Mouse (Mus musculus): ENCODE results near the gene Sestd1.

DNA sequence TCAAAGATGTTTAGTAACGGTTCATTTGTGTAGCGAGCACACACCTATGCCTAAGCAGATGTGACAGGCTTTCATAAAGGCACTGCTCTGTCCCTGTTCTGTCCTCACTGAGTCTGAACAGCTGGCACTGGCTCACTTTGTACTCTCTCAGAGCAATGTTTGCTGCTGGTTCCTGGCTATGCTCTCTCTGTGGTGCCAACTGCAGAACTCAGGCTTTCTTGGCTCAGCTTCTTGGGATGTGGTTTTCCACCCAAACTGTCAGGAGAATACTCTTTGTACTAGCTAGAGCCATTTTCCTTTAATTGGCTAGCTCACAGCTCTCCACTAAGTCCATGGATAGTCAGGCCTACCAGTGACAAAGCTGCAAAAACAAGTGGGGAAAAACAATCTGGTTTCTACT, 59.4 kb downstream of the Sestd1 start:
- TF ChIP-seq CTCF (IDR thresholded peaks at IDR 0.05; ENCODE audit: control insufficient read depth, insufficient read depth, insufficient read length) (no peak), MAX (IDR thresholded peaks at IDR 0.05) (no peak), MYOG (IDR thresholded peaks at IDR 0.05; ENCODE audit: control insufficient read depth, extremely low read depth, insufficient read length) (no peak), USF1 (IDR thresholded peaks at IDR 0.05; ENCODE audit: low read depth) (no peak), MYOD1 (IDR thresholded peaks at IDR 0.05; ENCODE audit: control insufficient read depth, insufficient read length, low read depth) (no peak), CEBPB (IDR thresholded peaks at IDR 0.05; ENCODE audit: low read depth) (no peak), FOSL1 (IDR thresholded peaks at IDR 0.05; ENCODE audit: insufficient read depth, low read length, poor library complexity, severe bottlenecking) (no peak)

Data from C2C12 (cell line).